Mouse (Mus musculus) lung, postnatal 0 days (tissue): ENCODE measurements around the gene Rxra. TPM values are rescaled to one million over a fixed set of nuclear protein-coding genes. Genes with fewer than 3 reads are reported as not detected.

Experiments
- ATAC-seq: fragments of 200-750 bp; cut with Nextera tagmentation; 2 replicates; pipeline ENCODE4 v1.8.0; 2017; ENCODE audit warnings: moderate library complexity
- DNase-seq: peaks from one replicate; pipeline ENCODE4 v3.0.0-alpha.2; 2016; ENCODE audit warnings: low spot score
- H3K27ac ChIP-seq: fragments of 300-500 bp; sonication (generic); 2 replicates; pipeline ENCODE4 v1.5.1; 2014; ENCODE audit warnings: antibody characterized with exemption, mild to moderate bottlenecking, low read length, mixed read lengths
- H3K27me3 ChIP-seq: fragments of 300-500 bp; sonication (generic); replicated peaks from 2 replicates; pipeline ENCODE4 v1.6.1; 2014; ENCODE audit warnings: low read length, mixed read lengths; ENCODE audit not compliant: insufficient read depth
- H3K36me3 ChIP-seq: fragments of 300-500 bp; sonication (generic); 2 replicates; pipeline ENCODE4 v1.6.1; 2014; ENCODE audit warnings: low read length, mixed read lengths; ENCODE audit not compliant: insufficient read depth
- H3K4me1 ChIP-seq: fragments of 300-500 bp; sonication (generic); 2 replicates; pipeline ENCODE4 v1.6.1; 2014; ENCODE audit warnings: antibody characterized with exemption, low read depth, low read length, mixed read lengths; ENCODE audit not compliant: insufficient read depth
- H3K4me2 ChIP-seq: fragments of 300-500 bp; sonication (generic); replicated peaks from 2 replicates; pipeline ENCODE4 v1.6.1; 2014; ENCODE audit warnings: low read depth, mild to moderate bottlenecking, low read length, moderate library complexity, mixed read lengths
- H3K4me3 ChIP-seq: fragments of 300-500 bp; sonication (generic); 2 replicates; pipeline ENCODE4 v1.5.1; 2014; ENCODE audit warnings: low read depth, low read length
- H3K9ac ChIP-seq: fragments of 300-500 bp; sonication (generic); replicated peaks from 2 replicates; pipeline ENCODE4 v1.6.1; 2014; ENCODE audit warnings: low read depth, mild to moderate bottlenecking
- H3K9me3 ChIP-seq: fragments of 300-500 bp; sonication (generic); 2 replicates; pipeline ENCODE4 v1.6.1; 2016; ENCODE audit warnings: low read length, mixed read lengths
- CTCF ChIP-seq: IDR thresholded peaks from 2 replicates; pipeline ENCODE4 v1.5.1; 2016; ENCODE audit warnings: antibody characterized with exemption, mild to moderate bottlenecking
- EP300 ChIP-seq: IDR thresholded peaks from 2 replicates; pipeline ENCODE4 v1.6.1; 2016; ENCODE audit warnings: antibody characterized with exemption, mild to moderate bottlenecking, control low read depth
- WGBS: fragments of 180-500 bp; shearing (Covaris S2); extraction: QIAGEN DNeasy Blood & Tissue Kit; methylation state at CpG from one replicate; pipeline ENCODE4 v1.1.7; 2014; 5-methylcytosine and 5-hydroxymethylcytosine counted together
- polyA plus RNA-seq: library from polyadenylated mRNA; unstranded; fragments of >200 nt; fragmentation: Nextera tagmentation; extraction: Ambion mirVana; gene quantifications from 2 replicates; pipeline ENCODE4 v1.2.1, GENCODE M21; 2015

Gene Rxra
- polyA plus RNA-seq, 1 experiment from 2014 or later = 9.6 TPM

- TF ChIP-seq CTCF (0 out of 2 replicates have a peak, but pooled peaks have one; percentile 8), EP300 (no peak)
- ATAC-seq (no peak), DNase-seq (no peak)
- 59% methylated on average over 4 of the region's 4 CpGs for WGBS
- Histone ChIP-seq H3K9me3 (no peaks in the 10 kb centered on the region), H3K4me3 (no peak overlapping the region), H3K27me3 (no peaks in the 10 kb centered on the region), H3K27ac (no peak overlapping the region), H3K36me3 (no peaks in the 10 kb centered on the region), H3K4me2 (no peak overlapping the region), H3K9ac (no peak overlapping the region), H3K4me1 (0 out of 2 replicates have a peak, but pooled peaks cover under 1% of the 10 kb centered on the region)
These were observed 9.5 kb upstream of the Rxra start for GRCm38 (mm10) chr2:27666719-27667118.

- 60% methylated on average over 4 of the region's 4 CpGs for WGBS
- Histone ChIP-seq H3K27me3 (no peaks in the 10 kb centered on the region), H3K4me2 (no peak overlapping the region), H3K27ac (no peak overlapping the region), H3K9me3 (no peaks in the 10 kb centered on the region), H3K4me3 (no peak overlapping the region), H3K9ac (no peak overlapping the region), H3K36me3 (no peaks in the 10 kb centered on the region), H3K4me1 (0 out of 2 replicates have a peak, but pooled peaks cover 3% of the 10 kb centered on the region)
- ATAC-seq (no peak), DNase-seq (no peak)
- TF ChIP-seq CTCF (no peak), EP300 (no peak)
These were observed 8.6 kb upstream of the Rxra start for GRCm38 (mm10) chr2:27667677-27668076.

- no peaks in the 10 kb centered on the region for H3K27me3 ChIP-seq
- no peak overlapping the region for H3K4me2 ChIP-seq
- H3K27ac ChIP-seq = no peak overlapping the region
- ATAC-seq (no peak), DNase-seq (no peak)
- H3K9me3 ChIP-seq = no peaks in the 10 kb centered on the region
- no peak overlapping the region for H3K9ac ChIP-seq
- H3K4me1 ChIP-seq = 0 out of 2 replicates have a peak, but pooled peaks cover 3% of the 10 kb centered on the region
- H3K36me3 ChIP-seq = no peaks in the 10 kb centered on the region
- 28% methylated on average over 5 of the region's 5 CpGs for WGBS
- TF ChIP-seq CTCF (no peak), EP300 (no peak)
- H3K4me3 ChIP-seq = no peak overlapping the region
These were observed 5.5 kb upstream of the Rxra start for GRCm38 (mm10) chr2:27670746-27671145.

- no peaks in the 10 kb centered on the region for H3K36me3 ChIP-seq
- no peaks in the 10 kb centered on the region for H3K27me3 ChIP-seq
- no peak overlapping the region for H3K9ac ChIP-seq
- no peak overlapping the region for H3K27ac ChIP-seq
- no peaks in the 10 kb centered on the region for H3K9me3 ChIP-seq
- DNase-seq (peak; percentile 42), ATAC-seq (no peak)
- H3K4me1 ChIP-seq = 0 out of 2 replicates have a peak, but pooled peaks cover 3% of the 10 kb centered on the region
- no peak overlapping the region for H3K4me2 ChIP-seq
- H3K4me3 ChIP-seq = no peak overlapping the region
- WGBS = 8% methylated on average over 3 of the region's 3 CpGs
- TF ChIP-seq EP300 (no peak), CTCF (no peak)
These were observed 4.6 kb upstream of the Rxra start for GRCm38 (mm10) chr2:27671633-27672091.

- Histone ChIP-seq H3K9me3 (no peaks in the 10 kb centered on the region), H3K27ac (peak overlapping the region; percentile 99), H3K4me3 (peak overlapping the region; percentile 87), H3K4me1 (peaks cover 31% of the 10 kb centered on the region), H3K4me2 (peak overlapping the region; percentile 95), H3K36me3 (no peaks in the 10 kb centered on the region), H3K27me3 (no peaks in the 10 kb centered on the region), H3K9ac (peak overlapping the region; percentile 95)
- DNase-seq (peak; percentile 81), ATAC-seq (peak; percentile 76)
- under 1% methylated on average over 23 of the region's 106 CpGs for WGBS
- TF ChIP-seq EP300 (no peak), CTCF (no peak)
These were observed 462 bp downstream of the Rxra start for GRCm38 (mm10) chr2:27676478-27677325.

GRCm38 (mm10) chr2:27677411-27678310, 1.4 kb downstream of the Rxra start:
- Histone ChIP-seq H3K27me3 (no peaks in the 10 kb centered on the region), H3K36me3 (no peaks in the 10 kb centered on the region), H3K27ac (peak overlapping the region; percentile 99), H3K9me3 (no peaks in the 10 kb centered on the region), H3K4me1 (peaks cover 35% of the 10 kb centered on the region), H3K4me2 (peak overlapping the region; percentile 95), H3K9ac (peak overlapping the region; percentile 95), H3K4me3 (peak overlapping the region; percentile 87)
- TF ChIP-seq EP300 = no peak
- TF ChIP-seq CTCF = no peak
- under 1% methylated on average over 42 of the region's 77 CpGs for WGBS
- peak; percentile 12 for ATAC-seq
- peak; percentile 45 for DNase-seq
